In genomic region chr2:39190561-39191056, GRCm38 (mm10) we compare ENCODE assay signal across 8 mouse cellular contexts. TPM values are rescaled to one million over a fixed set of nuclear protein-coding genes. Genes with fewer than 3 reads are reported as not detected.
DNase-seq lines count a peak whose midpoint lies in the region; ATAC-seq and TF ChIP-seq lines count a peak whose summit lies in the region.

Gene Scai (minus strand): TSS chr2:39190734.

- DNase-seq in 3T3-L1 (ENCODE audit: low read depth, low spot score) = peak; percentile 99
- peak; percentile 78 to 94 for DNase-seq in adrenal gland, postnatal 4 days (ENCODE audit: low spot score in 2 of 2)
- DNase-seq in embryonic facial prominence, embryonic 14.5 days (ENCODE audit: low spot score) = peak; percentile 100
- DNase-seq in heart, adult 2 months = peak; percentile 94 to 98
- DNase-seq in kidney, adult 8-10 months = peak; percentile 99
- DNase-seq in spleen, postnatal 10 days (ENCODE audit: low spot score in 2 of 2) = peak; percentile 92 to 97

- peak; percentile 93 for TF ChIP-seq CTCF in heart, adult 2 months (IDR thresholded peaks at IDR 0.05)

- TF ChIP-seq EP300 in heart, adult 2 months (IDR thresholded peaks at IDR 0.05; ENCODE audit: insufficient read depth, low read depth, low read length) = peak; percentile 53; the same call in 1 of the 2 replicates

- peak within 1 kb of the TSS; percentile 89 for H3K9ac ChIP-seq in embryonic facial prominence, embryonic 14.5 days (ENCODE audit: low read depth, low read length)
- H3K9ac ChIP-seq in heart, adult 2 months (ENCODE audit: low read depth, low read length) = peak within 1 kb of the TSS; percentile 82
- peak within 1 kb of the TSS; percentile 87 for H3K9ac ChIP-seq in limb, embryonic 13.5 days
- peak within 1 kb of the TSS; percentile 99 for H3K9ac ChIP-seq in midbrain, embryonic 16.5 days (ENCODE audit: low read depth, low read length)

- H3K27me3 ChIP-seq in embryonic facial prominence, embryonic 14.5 days (replicated peaks; ENCODE audit: control insufficient read depth, insufficient read depth, low read length) = no peaks in the 10 kb centered on the region
- no peaks in the 10 kb centered on the region for H3K27me3 ChIP-seq in heart, adult 2 months (ENCODE audit: control insufficient read depth, insufficient read depth, low read length)
- H3K27me3 ChIP-seq in limb, embryonic 13.5 days = no peaks in the 10 kb centered on the region
- H3K27me3 ChIP-seq in midbrain, embryonic 16.5 days (ENCODE audit: control insufficient read depth, insufficient read depth, low read depth, low read length) = no peaks in the 10 kb centered on the region

- 0 out of 2 replicates have a peak, but pooled peaks cover 19% of the 10 kb centered on the region for H3K36me3 ChIP-seq in embryonic facial prominence, embryonic 14.5 days (ENCODE audit: control insufficient read depth, insufficient read depth, low read length)
- no peaks in the 10 kb centered on the region; the same call in 1 of the 2 replicates for H3K36me3 ChIP-seq in heart, adult 2 months (ENCODE audit: control insufficient read depth, insufficient read depth, low read length)
- peaks cover 23% of the 10 kb centered on the region for H3K36me3 ChIP-seq in limb, embryonic 13.5 days
- H3K36me3 ChIP-seq in midbrain, embryonic 16.5 days (ENCODE audit: control insufficient read depth, insufficient read depth, low read length) = no peaks in the 10 kb centered on the region

- peak within 1 kb of the TSS; percentile 66 for H3K4me2 ChIP-seq in embryonic facial prominence, embryonic 14.5 days (ENCODE audit: low read depth, low read length)
- peak within 1 kb of the TSS; percentile 83 for H3K4me2 ChIP-seq in limb, embryonic 13.5 days (replicated peaks)
- peak within 1 kb of the TSS; percentile 60 for H3K4me2 ChIP-seq in midbrain, embryonic 16.5 days (ENCODE audit: low read length)

- 0% methylated on average over 11 of the region's 41 CpGs for WGBS in embryonic facial prominence, embryonic 14.5 days
- WGBS in heart, adult 2 months = under 1% methylated on average over 41 of the region's 41 CpGs
- under 1% methylated on average over 41 of the region's 41 CpGs for WGBS in limb, embryonic 13.5 days
- WGBS in midbrain, embryonic 16.5 days = 0% methylated on average over 37 of the region's 41 CpGs

- no peaks in the 10 kb centered on the region for H3K9me3 ChIP-seq in embryonic facial prominence, embryonic 14.5 days (ENCODE audit: control insufficient read depth, low read length)
- no peaks in the 10 kb centered on the region for H3K9me3 ChIP-seq in limb, embryonic 13.5 days
- no peaks in the 10 kb centered on the region for H3K9me3 ChIP-seq in midbrain, embryonic 16.5 days (replicated peaks; ENCODE audit: control insufficient read depth, low read length, poor library complexity, severe bottlenecking)

- TF ChIP-seq POLR2A in heart, adult 2 months (IDR thresholded peaks at IDR 0.05; ENCODE audit: insufficient read depth, low read depth, low read length) = peak; percentile 43; the same call in 1 of the 2 replicates

- ATAC-seq in embryonic facial prominence, embryonic 14.5 days (ENCODE audit: low read depth) = peak; percentile 100
- ATAC-seq in limb, embryonic 13.5 days (ENCODE audit: low FRiP score, low read depth) = peak; percentile 100
- ATAC-seq in midbrain, embryonic 16.5 days = peak; percentile 100

- H3K4me3 ChIP-seq in embryonic facial prominence, embryonic 14.5 days (ENCODE audit: low read depth, low read length) = peak within 1 kb of the TSS; percentile 81
- peak within 1 kb of the TSS; percentile 93 for H3K4me3 ChIP-seq in heart, adult 2 months
- peak within 1 kb of the TSS; percentile 76 for H3K4me3 ChIP-seq in limb, embryonic 13.5 days
- peak within 1 kb of the TSS; percentile 99 for H3K4me3 ChIP-seq in midbrain, embryonic 16.5 days (ENCODE audit: low read depth, low read length)

- H3K4me1 ChIP-seq in embryonic facial prominence, embryonic 14.5 days (ENCODE audit: control insufficient read depth, insufficient read depth, low read length) = peaks cover 6% of the 10 kb centered on the region; the same call in 1 of the 2 replicates
- peaks cover 1% of the 10 kb centered on the region; the same call in 1 of the 2 replicates for H3K4me1 ChIP-seq in heart, adult 2 months (ENCODE audit: control insufficient read depth, insufficient read depth, low read length)
- peaks cover 15% of the 10 kb centered on the region for H3K4me1 ChIP-seq in limb, embryonic 13.5 days
- peaks cover 21% of the 10 kb centered on the region for H3K4me1 ChIP-seq in midbrain, embryonic 16.5 days (ENCODE audit: control insufficient read depth, insufficient read depth, low read length)

- intact Hi-C loops in heart, adult 2 months (cut with DNase I) = loop anchor here (2.0 kb wide), 2 partner anchors 36 to 126 kb away; partner anchors contain the start of genes Golga1 and Ppp6c

- H3K79me2 ChIP-seq in heart, adult 2 months (replicated peaks; ENCODE audit: control insufficient read depth, insufficient read depth, low read length) = no peaks in the 10 kb centered on the region

- H3K27ac ChIP-seq in embryonic facial prominence, embryonic 14.5 days (replicated peaks; ENCODE audit: low read depth, low read length) = peak within 1 kb of the TSS; percentile 94
- peak within 1 kb of the TSS; percentile 78 for H3K27ac ChIP-seq in heart, adult 2 months
- peak within 1 kb of the TSS; percentile 96 for H3K27ac ChIP-seq in limb, embryonic 13.5 days
- H3K27ac ChIP-seq in midbrain, embryonic 16.5 days (ENCODE audit: low read length) = peak within 1 kb of the TSS; percentile 99

RNA-seq across cellular contexts. Expression of gene Scai, which starts in this region (rescaled TPM):
- total RNA-seq in adrenal gland, postnatal 4 days (2021) = 10 to 100 TPM; 17.4 to 22.7 TPM
- 8.9 and 10.2 TPM in 2 replicates for polyA plus RNA-seq in embryonic facial prominence, embryonic 14.5 days (2014; fragmentation: Nextera tagmentation; extraction: Ambion mirVana)
- 1 to 10 TPM; 2.9 to 4.1 TPM for total RNA-seq in heart, adult 2 months (2021)
- polyA plus RNA-seq in heart, adult 2 months (2012; rRNA removed) = 1.4 and 2.4 TPM in 2 replicates
- 16.4 and 16.9 TPM in 2 replicates for polyA plus RNA-seq in limb, embryonic 13.5 days (2015; fragmentation: Nextera tagmentation; extraction: Ambion mirVana)
- 18.7 and 22.8 TPM in 2 replicates for polyA plus RNA-seq in midbrain, embryonic 16.5 days (2015; fragmentation: Nextera tagmentation; extraction: Ambion mirVana)

Comparison
In these comparisons a context has a peak if more than half of its experiments do, and no peak if none do; other contexts are left out.
1. Peak in every context shown above with its lines: DNase-seq, ATAC-seq, H3K4me3 ChIP-seq and H3K27ac ChIP-seq.